Mouse (Mus musculus) heart, postnatal 0 days (tissue): Measurements from ENCODE around the gene Sapcd2.

Experiments
- CTCF ChIP-seq: IDR thresholded peaks from 2 replicates; pipeline ENCODE4 v1.5.1; 2016; ENCODE audit warnings: antibody characterized with exemption, control low read depth, low read depth
- EP300 ChIP-seq: IDR thresholded peaks from 2 replicates; pipeline ENCODE4 v1.6.1; 2016; ENCODE audit warnings: antibody characterized with exemption, low read depth

DNA sequence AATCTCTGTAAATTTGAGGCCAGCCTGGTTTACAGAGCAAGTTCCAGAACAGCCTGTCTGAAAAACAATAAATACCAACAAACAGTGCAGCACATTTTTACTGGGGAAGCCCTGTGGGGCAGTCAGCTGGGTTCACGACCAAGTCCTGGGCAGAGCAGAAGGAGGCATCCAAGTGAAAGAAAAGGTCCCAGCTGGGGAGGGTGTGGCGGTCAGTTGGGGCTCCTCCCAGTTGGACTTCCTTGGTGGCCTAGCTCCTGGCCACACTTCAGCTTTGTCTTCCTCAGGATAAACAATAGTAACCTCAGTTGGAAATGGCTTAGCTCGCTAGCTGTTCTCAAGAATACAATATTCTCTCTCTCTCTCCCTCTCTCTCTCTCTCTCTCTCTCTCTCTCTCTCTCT lies 45.3 kb downstream of the Sapcd2 start:
- TF ChIP-seq CTCF: no peak
- TF ChIP-seq EP300: no peak
